Mouse (Mus musculus): ENCODE results near the gene 1700001O22Rik.

Gene 1700001O22Rik

GRCm38 (mm10) chr2:30753219-30753618 is 50.2 kb downstream of the 1700001O22Rik start:
- DNase-seq (ENCODE audit: low spot score in 2 of 2), result peak; percentile 67 to 88

- no peak for DNase-seq (ENCODE audit: low spot score in 2 of 2)
These were observed 51.0 kb downstream of the 1700001O22Rik start for GRCm38 (mm10) chr2:30752471-30752870.

GRCm38 (mm10) chr2:30750025-30750424 is 53.4 kb downstream of the 1700001O22Rik start:
- no peak for DNase-seq (ENCODE audit: low spot score in 2 of 2)

- no peak for DNase-seq (ENCODE audit: low spot score in 2 of 2)
These were observed 55.8 kb downstream of the 1700001O22Rik start for GRCm38 (mm10) chr2:30747602-30748162.

Measured in urinary bladder, adult 18-20 months (tissue).